Mouse (Mus musculus): ENCODE data around the gene Atp13a4. TPM values are rescaled to one million over a fixed set of nuclear protein-coding genes. Genes with fewer than 3 reads are reported as not detected.

The Atp13a4 gene
- polyA plus RNA-seq, 1 experiment = 0.01 TPM

- Histone ChIP-seq H3K4me2 (ENCODE audit: low read depth) (no peak overlapping the region), H3ac (ENCODE audit: control insufficient read depth, insufficient read length) (no peak overlapping the region), H3K27me3 (ENCODE audit: control insufficient read depth, insufficient read depth, insufficient read length) (peaks cover 7% of the 10 kb centered on the region), H3K36me3 (ENCODE audit: control insufficient read depth, insufficient read depth) (no peaks in the 10 kb centered on the region), H3K4me3 (no peak overlapping the region), H3K79me2 (ENCODE audit: control insufficient read depth, insufficient read depth) (no peaks in the 10 kb centered on the region)
- TF ChIP-seq USF1 (IDR thresholded peaks at IDR 0.05; ENCODE audit: low read depth) (no peak), POLR2A (IDR thresholded peaks at IDR 0.05; ENCODE audit: insufficient read length, low read depth) (no peak), MAX (IDR thresholded peaks at IDR 0.05; ENCODE audit: low read depth) (no peak), MYOD1 (IDR thresholded peaks at IDR 0.05; ENCODE audit: control insufficient read depth in 1 of 3, insufficient read length in 2 of 3, low read depth in 2 of 3) (no peak), MYOG (IDR thresholded peaks at IDR 0.05; ENCODE audit: control insufficient read depth in 1 of 3, insufficient read depth in 1 of 3, insufficient read length in 2 of 3, low read depth in 2 of 3) (no peak), SRF (IDR thresholded peaks at IDR 0.05; ENCODE audit: control insufficient read depth, insufficient read length, low read depth) (no peak), E2F4 (IDR thresholded peaks at IDR 0.05; ENCODE audit: insufficient read depth) (no peak), CEBPB (IDR thresholded peaks at IDR 0.05; ENCODE audit: insufficient read depth, poor library complexity, severe bottlenecking) (no peak), POLR2AphosphoS2 (IDR thresholded peaks at IDR 0.05; ENCODE audit: insufficient read length, low read depth) (no peak), TCF3 (IDR thresholded peaks at IDR 0.05; ENCODE audit: insufficient read length, low read depth) (no peak), TCF12 (IDR thresholded peaks at IDR 0.05; ENCODE audit: insufficient read depth, poor library complexity, severe bottlenecking) (no peak), REST (IDR thresholded peaks at IDR 0.05; ENCODE audit: insufficient read depth, insufficient read length) (no peak)
Observed at GRCm38 (mm10) chr16:29541261-29541683, 3.4 kb downstream of the Atp13a4 start.

GRCm38 (mm10) chr16:29539906-29540305, 4.8 kb downstream of the Atp13a4 start:
- Histone ChIP-seq H3K4me3 (no peak overlapping the region), H3K79me2 (ENCODE audit: control insufficient read depth, insufficient read depth) (no peaks in the 10 kb centered on the region), H3K36me3 (ENCODE audit: control insufficient read depth, insufficient read depth) (no peaks in the 10 kb centered on the region), H3ac (ENCODE audit: control insufficient read depth, insufficient read length) (no peak overlapping the region), H3K27me3 (ENCODE audit: control insufficient read depth, insufficient read depth, insufficient read length) (peaks cover 7% of the 10 kb centered on the region), H3K4me2 (ENCODE audit: low read depth) (no peak overlapping the region)
- TF ChIP-seq MYOG (IDR thresholded peaks at IDR 0.05; ENCODE audit: control insufficient read depth in 1 of 3, insufficient read depth in 1 of 3, insufficient read length in 2 of 3, low read depth in 2 of 3) = no peak
- no peak for TF ChIP-seq TCF3 (IDR thresholded peaks at IDR 0.05; ENCODE audit: insufficient read length, low read depth)
- no peak for TF ChIP-seq MAX (IDR thresholded peaks at IDR 0.05; ENCODE audit: low read depth)
- no peak for TF ChIP-seq POLR2AphosphoS2 (IDR thresholded peaks at IDR 0.05; ENCODE audit: insufficient read length, low read depth)
- no peak for TF ChIP-seq TCF12 (IDR thresholded peaks at IDR 0.05; ENCODE audit: insufficient read depth, poor library complexity, severe bottlenecking)

- Histone ChIP-seq H3ac (ENCODE audit: control insufficient read depth, insufficient read length) (no peak overlapping the region), H3K36me3 (ENCODE audit: control insufficient read depth, insufficient read depth) (no peaks in the 10 kb centered on the region), H3K4me2 (ENCODE audit: low read depth) (no peak overlapping the region), H3K4me3 (no peak overlapping the region), H3K27me3 (ENCODE audit: control insufficient read depth, insufficient read depth, insufficient read length) (peaks cover 7% of the 10 kb centered on the region), H3K79me2 (ENCODE audit: control insufficient read depth, insufficient read depth) (no peaks in the 10 kb centered on the region)
- TF ChIP-seq POLR2AphosphoS2 (IDR thresholded peaks at IDR 0.05; ENCODE audit: insufficient read length, low read depth) = no peak
- TF ChIP-seq POLR2A (IDR thresholded peaks at IDR 0.05; ENCODE audit: insufficient read length, low read depth) = no peak
Observed at GRCm38 (mm10) chr16:29536411-29537204, 8.1 kb downstream of the Atp13a4 start.

GRCm38 (mm10) chr16:29535866-29536265, 8.8 kb downstream of the Atp13a4 start:
- no peak for TF ChIP-seq REST (IDR thresholded peaks at IDR 0.05; ENCODE audit: insufficient read depth, insufficient read length)
- no peak for TF ChIP-seq USF1 (IDR thresholded peaks at IDR 0.05; ENCODE audit: low read depth)
- TF ChIP-seq TCF3 (IDR thresholded peaks at IDR 0.05; ENCODE audit: insufficient read length, low read depth) = no peak
- no peak for TF ChIP-seq E2F4 (IDR thresholded peaks at IDR 0.05; ENCODE audit: insufficient read depth)
- no peak for TF ChIP-seq CEBPB (IDR thresholded peaks at IDR 0.05; ENCODE audit: insufficient read depth, poor library complexity, severe bottlenecking)
- no peak for TF ChIP-seq MYOD1 (IDR thresholded peaks at IDR 0.05; ENCODE audit: control insufficient read depth in 1 of 3, insufficient read length in 2 of 3, low read depth in 2 of 3)
- TF ChIP-seq POLR2AphosphoS2 (IDR thresholded peaks at IDR 0.05; ENCODE audit: insufficient read length, low read depth) = no peak
- no peak for TF ChIP-seq MAX (IDR thresholded peaks at IDR 0.05; ENCODE audit: low read depth)
- TF ChIP-seq MYOG (IDR thresholded peaks at IDR 0.05; ENCODE audit: control insufficient read depth in 1 of 3, insufficient read depth in 1 of 3, insufficient read length in 2 of 3, low read depth in 2 of 3) = no peak
- TF ChIP-seq POLR2A (IDR thresholded peaks at IDR 0.05; ENCODE audit: insufficient read length, low read depth) = no peak
- TF ChIP-seq SRF (IDR thresholded peaks at IDR 0.05; ENCODE audit: control insufficient read depth, insufficient read length, low read depth) = no peak
- no peak overlapping the region for H3K4me2 ChIP-seq (ENCODE audit: low read depth)
- H3K27me3 ChIP-seq (ENCODE audit: control insufficient read depth, insufficient read depth, insufficient read length) = peaks cover under 1% of the 10 kb centered on the region
- no peaks in the 10 kb centered on the region for H3K36me3 ChIP-seq (ENCODE audit: control insufficient read depth, insufficient read depth)
- H3K4me3 ChIP-seq = no peak overlapping the region
- no peak overlapping the region for H3ac ChIP-seq (ENCODE audit: control insufficient read depth, insufficient read length)
- H3K79me2 ChIP-seq (ENCODE audit: control insufficient read depth, insufficient read depth) = no peaks in the 10 kb centered on the region

- TF ChIP-seq E2F4 (IDR thresholded peaks at IDR 0.05; ENCODE audit: insufficient read depth) (no peak), POLR2A (IDR thresholded peaks at IDR 0.05; ENCODE audit: insufficient read length, low read depth) (no peak), TCF12 (IDR thresholded peaks at IDR 0.05; ENCODE audit: insufficient read depth, poor library complexity, severe bottlenecking) (no peak), MYOG (IDR thresholded peaks at IDR 0.05; ENCODE audit: control insufficient read depth in 1 of 3, insufficient read depth in 1 of 3, insufficient read length in 2 of 3, low read depth in 2 of 3) (no peak)
- H3K36me3 ChIP-seq (ENCODE audit: control insufficient read depth, insufficient read depth) = no peaks in the 10 kb centered on the region
Observed at GRCm38 (mm10) chr16:29533641-29534040, 11.0 kb downstream of the Atp13a4 start.

More at GRCm38 (mm10) chr16:29533641-29534040, 11.0 kb downstream of the Atp13a4 start:
- Histone ChIP-seq H3K27me3 (ENCODE audit: control insufficient read depth, insufficient read depth, insufficient read length) (no peaks in the 10 kb centered on the region), H3ac (ENCODE audit: control insufficient read depth, insufficient read length) (no peak overlapping the region), H3K4me2 (ENCODE audit: low read depth) (no peak overlapping the region), H3K4me3 (no peak overlapping the region), H3K79me2 (ENCODE audit: control insufficient read depth, insufficient read depth) (no peaks in the 10 kb centered on the region)
